ENCODE assay signal across 8 mouse cellular contexts in the genomic region with DNA sequence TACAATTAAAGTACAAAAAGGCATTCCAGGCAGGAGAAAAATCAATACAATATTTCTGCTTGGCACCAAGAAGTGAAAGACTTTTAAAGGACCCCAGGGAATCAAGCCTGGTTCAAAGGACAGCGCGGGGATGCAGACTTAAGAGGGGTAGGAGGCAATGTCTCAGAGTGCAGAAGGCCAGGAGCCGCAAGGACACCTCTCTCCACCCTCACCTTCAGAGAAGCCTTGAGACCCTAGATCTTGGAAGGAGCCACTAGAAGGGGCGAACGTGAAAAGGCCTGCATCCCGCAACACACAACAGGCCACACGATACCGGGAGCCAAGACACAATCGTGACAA. TPM values are rescaled to one million over a fixed set of nuclear protein-coding genes. Genes with fewer than 3 reads are reported as not detected.
DNase-seq lines count a peak whose midpoint lies in the region; ATAC-seq and TF ChIP-seq lines count a peak whose summit lies in the region.

No protein-coding gene starts in this region.

- peak overlapping the region; percentile 66 for H3K4me3 ChIP-seq in heart, postnatal 0 days (ENCODE audit: low read depth, low read length)
- peak overlapping the region; percentile 55 for H3K4me3 ChIP-seq in hindbrain, embryonic 11.5 days (ENCODE audit: low read depth, low read length)
- peak overlapping the region; percentile 74 for H3K4me3 ChIP-seq in midbrain, embryonic 10.5 days

- TF ChIP-seq EP300 in heart, postnatal 0 days (IDR thresholded peaks at IDR 0.05; ENCODE audit: low read depth) = no peak

- peak overlapping the region; percentile 33; the same call in 1 of the 2 replicates for H3K9ac ChIP-seq in heart, postnatal 0 days (replicated peaks; ENCODE audit: low read depth, low read length)
- H3K9ac ChIP-seq in hindbrain, embryonic 11.5 days (ENCODE audit: low read depth, low read length) = peak overlapping the region; percentile 78

- CTCF ChIA-PET in Patski (lab: Charles Lee) = interaction anchor here (1.0 to 1.5 kb wide), 2 partner anchors 25 to 75 kb away, joined by 3 to 4 read pairs; no protein-coding TSS in a partner anchor

- POLR2A ChIA-PET in Patski (lab: Charles Lee) = no interaction called here

- in situ Hi-C loops in Patski (cut with MboI; ENCODE audit: low pct_unique_long_range_greater_than_20kb) = no loop called here

- H3K27me3 ChIP-seq in heart, postnatal 0 days (ENCODE audit: control insufficient read depth, insufficient read depth, low read length) = no peaks in the 10 kb centered on the region
- no peaks in the 10 kb centered on the region for H3K27me3 ChIP-seq in Patski
- no peaks in the 10 kb centered on the region for H3K27me3 ChIP-seq in hindbrain, embryonic 11.5 days (ENCODE audit: control insufficient read depth, insufficient read depth, low read length)
- no peaks in the 10 kb centered on the region for H3K27me3 ChIP-seq in midbrain, embryonic 10.5 days (ENCODE audit: low read depth, poor library complexity, severe bottlenecking)

- no peak for ATAC-seq in heart, postnatal 0 days (ENCODE audit: insufficient read depth, low read depth)
- ATAC-seq in Patski = peak; percentile 15
- ATAC-seq in hindbrain, embryonic 11.5 days (ENCODE audit: low FRiP score) = no peak

- intact Hi-C loops in gastrocnemius, postnatal 14 days (cut with DNase I; ENCODE audit: low total_unique reads) = no loop called here

- H3K27ac ChIP-seq in heart, postnatal 0 days (ENCODE audit: low read depth) = no peak overlapping the region
- H3K27ac ChIP-seq in hindbrain, embryonic 11.5 days (ENCODE audit: low read depth, low read length) = peak overlapping the region; percentile 79
- peak overlapping the region; percentile 92 for H3K27ac ChIP-seq in midbrain, embryonic 10.5 days (replicated peaks)

- no peak for TF ChIP-seq CTCF in heart, postnatal 0 days (IDR thresholded peaks at IDR 0.05; ENCODE audit: low read depth)
- TF ChIP-seq CTCF in Patski (IDR thresholded peaks at IDR 0.05) = no peak

- WGBS in heart, postnatal 0 days = 8% methylated on average over 9 of the region's 9 CpGs
- WGBS in hindbrain, embryonic 11.5 days = under 1% methylated on average over 9 of the region's 9 CpGs
- 3% methylated on average over 9 of the region's 9 CpGs for WGBS in midbrain, embryonic 10.5 days

- H3K4me2 ChIP-seq in heart, postnatal 0 days (ENCODE audit: low read depth, low read length) = peak overlapping the region; percentile 96
- H3K4me2 ChIP-seq in hindbrain, embryonic 11.5 days (replicated peaks; ENCODE audit: low read depth, low read length) = peak overlapping the region; percentile 57

- no peak for DNase-seq in heart, postnatal 0 days (ENCODE audit: low spot score)
- no peak for DNase-seq in heart, adult 11 months
- DNase-seq in Patski (ENCODE audit: low read depth, low spot score) = no peak
- no peak for DNase-seq in hindbrain, embryonic 11.5 days (ENCODE audit: low spot score)
- DNase-seq in midbrain, embryonic 10.5 days (ENCODE audit: low spot score) = no peak
- DNase-seq in gastrocnemius, postnatal 14 days = no peak
- DNase-seq in thymus, postnatal 14 days = no peak
- DNase-seq in right cerebral cortex, postnatal 14 days = no peak

- H3K4me1 ChIP-seq in heart, postnatal 0 days (ENCODE audit: control insufficient read depth, insufficient read depth) = peaks cover 12% of the 10 kb centered on the region; the same call in 1 of the 2 replicates
- H3K4me1 ChIP-seq in hindbrain, embryonic 11.5 days (replicated peaks; ENCODE audit: control insufficient read depth, insufficient read depth, low read length) = no peaks in the 10 kb centered on the region
- peaks cover 26% of the 10 kb centered on the region for H3K4me1 ChIP-seq in midbrain, embryonic 10.5 days

- no peaks in the 10 kb centered on the region for H3K36me3 ChIP-seq in heart, postnatal 0 days (replicated peaks; ENCODE audit: control insufficient read depth, insufficient read depth, low read length)
- H3K36me3 ChIP-seq in hindbrain, embryonic 11.5 days (ENCODE audit: control insufficient read depth, insufficient read depth, low read length) = no peaks in the 10 kb centered on the region
- H3K36me3 ChIP-seq in midbrain, embryonic 10.5 days = no peaks in the 10 kb centered on the region

- H3K9me3 ChIP-seq in heart, postnatal 0 days (replicated peaks; ENCODE audit: control insufficient read depth, low read length) = no peaks in the 10 kb centered on the region
- H3K9me3 ChIP-seq in hindbrain, embryonic 11.5 days (ENCODE audit: control insufficient read depth, low read length) = no peaks in the 10 kb centered on the region
- H3K9me3 ChIP-seq in midbrain, embryonic 10.5 days (replicated peaks) = no peaks in the 10 kb centered on the region

RNA-seq across cellular contexts. Expression of a gene that starts 0.6 kb away (rescaled TPM):
- total RNA-seq in heart, postnatal 0 days (2014; rRNA removed; ENCODE audit: low replicate concordance) = 0.70 and 3.9 TPM in 2 replicates
- 0.42 and 0.96 TPM in 2 replicates for polyA plus RNA-seq in heart, postnatal 0 days (2015; fragmentation: Nextera tagmentation; extraction: Ambion mirVana)
- polyA plus RNA-seq in Patski (2021) = 17.6 TPM
- 9.7 and 10.2 TPM in 2 replicates for polyA plus RNA-seq in hindbrain, embryonic 11.5 days (2014; fragmentation: Nextera tagmentation; extraction: Ambion mirVana)
- polyA plus RNA-seq in midbrain, embryonic 10.5 days (2016; fragmentation: Nextera tagmentation; extraction: Ambion mirVana) = 7.0 and 8.4 TPM in 2 replicates
- total RNA-seq in gastrocnemius, postnatal 14 days (2021) = under 1 TPM; 0.42 to 0.70 TPM
